Mouse (Mus musculus) CH12.LX (cell line): Measurements from ENCODE around the gene Tmem53. TPM values are rescaled to one million over a fixed set of nuclear protein-coding genes. Genes with fewer than 3 reads are reported as not detected.

Source experiments
- DNase-seq: peaks from one replicate; pipeline ENCODE4 v3.0.0-alpha.2; 2013; ENCODE audit errors: extremely low read depth
- H3K27ac ChIP-seq: 2 replicates; pipeline ENCODE4 v1.5.1; 2012; ENCODE audit warnings: low read depth, mild to moderate bottlenecking, control low read depth, moderate library complexity; ENCODE audit not compliant: insufficient read depth
- H3K27me3 ChIP-seq: replicated peaks from 2 replicates; pipeline ENCODE3; 2012; ENCODE audit warnings: inconsistent platforms
- H3K36me3 ChIP-seq, 2 experiments: replicated peaks in 1 of 2; 2 replicates each; pipeline versions ENCODE3 to v1.6.1; 2012; ENCODE audit warnings: inconsistent platforms in 1 of 2, low read length in 1 of 2, mild to moderate bottlenecking in 1 of 2, mixed read lengths in 1 of 2, moderate library complexity in 1 of 2; ENCODE audit not compliant: control insufficient read depth in 1 of 2, insufficient read depth in 1 of 2
- H3K4me1 ChIP-seq, 2 experiments: 2 replicates each; pipeline ENCODE4 v1.6.1; 2012; ENCODE audit warnings: inconsistent platforms in 1 of 2, moderate library complexity in 1 of 2; ENCODE audit not compliant: insufficient read depth in 2 of 2, control insufficient read depth in 1 of 2
- H3K4me2 ChIP-seq: 2 replicates; pipeline ENCODE4 v1.6.1; 2012; ENCODE audit warnings: low read depth, mild to moderate bottlenecking, control low read depth; ENCODE audit not compliant: poor library complexity, insufficient read depth, severe bottlenecking
- H3K4me3 ChIP-seq, 3 experiments: fragments of 150-350 bp in 1 of 3; sonication (generic) in 1 of 3; replicated peaks in 1 of 3; 2 replicates each; pipeline versions ENCODE3 to v1.5.1; 2011 to 2012; ENCODE audit warnings: low read depth in 2 of 3, low read length in 2 of 3, mild to moderate bottlenecking in 2 of 3, moderate library complexity in 2 of 3, control low read depth in 1 of 3, improper control_type of control experiment in 1 of 3, inconsistent platforms in 1 of 3, mixed read lengths in 1 of 3; ENCODE audit not compliant: poor library complexity in 1 of 3
- H3K79me2 ChIP-seq: replicated peaks from 2 replicates; pipeline ENCODE4 v1.6.1; 2012; ENCODE audit warnings: mild to moderate bottlenecking, moderate library complexity; ENCODE audit not compliant: control insufficient read depth, poor library complexity, insufficient read depth, severe bottlenecking; ENCODE audit errors: extremely low read depth
- H3K9ac ChIP-seq: 2 replicates; pipeline ENCODE4 v1.6.1; 2012; ENCODE audit warnings: low read depth, mild to moderate bottlenecking, control low read depth, moderate library complexity; ENCODE audit not compliant: insufficient read depth
- H3K9me3 ChIP-seq: replicated peaks from 2 replicates; pipeline ENCODE3; 2012; ENCODE audit warnings: low read length, inconsistent platforms, mixed read lengths
- CHD1 ChIP-seq: IDR thresholded peaks from 2 replicates; pipeline ENCODE4 v1.6.1; 2012; ENCODE audit warnings: low read depth, low read length, improper control_type of control experiment, inconsistent platforms
- CHD2 ChIP-seq: IDR thresholded peaks from 2 replicates; pipeline ENCODE4 v1.6.1; 2011; ENCODE audit warnings: low read length, improper control_type of control experiment
- CTCF ChIP-seq, 2 experiments: IDR thresholded peaks in 1 of 2; conservative IDR thresholded peaks in 1 of 2; 2 replicates each; pipeline ENCODE4 v1.5.1; 2011 to 2012; ENCODE audit warnings: low read depth in 2 of 2, low read length in 2 of 2, improper control_type of control experiment in 1 of 2, inconsistent platforms in 1 of 2, mild to moderate bottlenecking in 1 of 2, moderate library complexity in 1 of 2
- E2F4 ChIP-seq: IDR thresholded peaks from 2 replicates; pipeline ENCODE4 v1.6.1; 2011; ENCODE audit warnings: low read depth, low read length, improper control_type of control experiment; ENCODE audit not compliant: insufficient replicate concordance
- ELF1 ChIP-seq: IDR thresholded peaks from 2 replicates; pipeline ENCODE4 v1.6.1; 2014; ENCODE audit warnings: low read depth, mild to moderate bottlenecking, inconsistent platforms, low read length, improper control_type of control experiment
- EP300 ChIP-seq: IDR thresholded peaks from 2 replicates; pipeline ENCODE4 v1.6.1; 2011; ENCODE audit warnings: low read length, improper control_type of control experiment
- GABPA ChIP-seq: IDR thresholded peaks from 2 replicates; pipeline ENCODE4 v1.6.1; 2012; ENCODE audit warnings: low read depth, low read length, improper control_type of control experiment, inconsistent platforms; ENCODE audit not compliant: insufficient replicate concordance
- HCFC1 ChIP-seq: IDR thresholded peaks from 2 replicates; pipeline ENCODE4 v1.6.1; 2012; ENCODE audit warnings: low read depth, mild to moderate bottlenecking, inconsistent platforms, low read length, improper control_type of control experiment
- IRF4 ChIP-seq: IDR thresholded peaks from 2 replicates; pipeline ENCODE4 v1.6.1; 2014; ENCODE audit warnings: low read depth, mild to moderate bottlenecking, inconsistent platforms, low read length, improper control_type of control experiment
- JUN ChIP-seq: IDR thresholded peaks from 2 replicates; pipeline ENCODE4 v1.6.1; 2011; ENCODE audit warnings: low read depth, mild to moderate bottlenecking, low read length, improper control_type of control experiment, moderate library complexity; ENCODE audit not compliant: insufficient read depth
- JUND ChIP-seq: conservative IDR thresholded peaks from 2 replicates; pipeline ENCODE4 v1.6.1; 2011; ENCODE audit warnings: low read depth, low read length, improper control_type of control experiment
- KAT2A ChIP-seq: IDR thresholded peaks from 2 replicates; pipeline ENCODE4 v1.6.1; 2012; ENCODE audit warnings: low read length, improper control_type of control experiment, inconsistent platforms; ENCODE audit not compliant: insufficient replicate concordance
- MAFK ChIP-seq: IDR thresholded peaks from 2 replicates; pipeline ENCODE4 v1.6.1; 2011; ENCODE audit warnings: low read length, improper control_type of control experiment; ENCODE audit not compliant: insufficient replicate concordance
- MAX ChIP-seq: IDR thresholded peaks from 2 replicates; pipeline ENCODE4 v1.6.1; 2011; ENCODE audit warnings: low read length, improper control_type of control experiment
- MAZ ChIP-seq: IDR thresholded peaks from 2 replicates; pipeline ENCODE4 v1.6.1; 2012; ENCODE audit warnings: low read depth, mild to moderate bottlenecking, inconsistent platforms, low read length, improper control_type of control experiment, moderate library complexity
- MEF2A ChIP-seq: IDR thresholded peaks from 2 replicates; pipeline ENCODE4 v1.6.1; 2014; ENCODE audit warnings: low read depth, mild to moderate bottlenecking, inconsistent platforms, low read length, improper control_type of control experiment, borderline replicate concordance
- MXI1 ChIP-seq: IDR thresholded peaks from 2 replicates; pipeline ENCODE4 v1.6.1; 2011; ENCODE audit warnings: mild to moderate bottlenecking, low read depth, low read length, improper control_type of control experiment
- MYC ChIP-seq: IDR thresholded peaks from 2 replicates; pipeline ENCODE4 v1.6.1; 2011; ENCODE audit warnings: low read depth, mild to moderate bottlenecking, improper control_type of control experiment, low read length
- NELFE ChIP-seq: IDR thresholded peaks from 2 replicates; pipeline ENCODE4 v1.6.1; 2011; ENCODE audit warnings: low read depth, low read length, improper control_type of control experiment
- POLR2A ChIP-seq: IDR thresholded peaks from 2 replicates; pipeline ENCODE4 v1.6.1; 2011; ENCODE audit warnings: low read depth, mild to moderate bottlenecking, improper control_type of control experiment, low read length
- POLR2AphosphoS2 ChIP-seq: IDR thresholded peaks from 2 replicates; pipeline ENCODE4 v1.6.1; 2011; ENCODE audit warnings: low read depth, low read length, improper control_type of control experiment
- SMC3 ChIP-seq: IDR thresholded peaks from 2 replicates; pipeline ENCODE4 v1.6.1; 2011; ENCODE audit warnings: low read depth, low read length, improper control_type of control experiment
- TBP ChIP-seq: conservative IDR thresholded peaks from 2 replicates; pipeline ENCODE4 v1.6.1; 2011; ENCODE audit warnings: low read depth, low read length, improper control_type of control experiment
- TCF12 ChIP-seq: IDR thresholded peaks from 2 replicates; pipeline ENCODE4 v1.6.1; 2014; ENCODE audit warnings: low read depth, mild to moderate bottlenecking, inconsistent platforms, low read length, improper control_type of control experiment
- USF1 ChIP-seq: IDR thresholded peaks from 2 replicates; pipeline ENCODE4 v1.6.1; 2014; ENCODE audit warnings: low read depth, mild to moderate bottlenecking, inconsistent platforms, low read length, improper control_type of control experiment
- USF2 ChIP-seq: conservative IDR thresholded peaks from 2 replicates; pipeline ENCODE4 v1.6.1; 2011; ENCODE audit warnings: low read depth, low read length, improper control_type of control experiment
- ZC3H11A ChIP-seq: IDR thresholded peaks from 2 replicates; pipeline ENCODE4 v1.6.1; 2012; ENCODE audit warnings: low read depth, mild to moderate bottlenecking, inconsistent platforms, low read length, improper control_type of control experiment
- ZMIZ1 ChIP-seq: IDR thresholded peaks from 2 replicates; pipeline ENCODE4 v1.6.1; 2012; ENCODE audit warnings: low read depth, mild to moderate bottlenecking, inconsistent platforms, low read length, improper control_type of control experiment
- ZNF384 ChIP-seq: IDR thresholded peaks from 2 replicates; pipeline ENCODE4 v1.6.1; 2012; ENCODE audit warnings: low read depth, low read length, improper control_type of control experiment, inconsistent platforms
- dilution Hi-C: fragments of 300-500 bp; cut with MboI; formaldehyde crosslinking; loops from 2 replicates; pipeline ENCODE4 v1.14.3; 2020; ENCODE audit warnings: low sequenced_read_pairs; ENCODE audit not compliant: extremely low pct_unique_long_range_greater_than_20kb, extremely low pct_ligation_motif_present
- in situ Hi-C: fragments of 300-500 bp; cut with MboI; formaldehyde crosslinking; loops from 3 replicates; pipeline ENCODE4 v1.14.3; 2019; ENCODE audit warnings: low sequenced_read_pairs, low pct_ligation_motif_present, low pct_unique_long_range_greater_than_20kb, mixed read lengths
- polyA plus RNA-seq: library from polyadenylated mRNA; unstranded; fragments of >175 nt; gene quantifications from 2 replicates; pipeline ENCODE4 v1.2.1, GENCODE M21; 2012; ENCODE audit warnings: low read depth; ENCODE audit not compliant: insufficient read length
- total RNA-seq, 2 experiments: library from RNA; depleted of rRNA; stranded (reverse); fragments of 300-350 nt in 1 of 2; fragments of >200 nt in 1 of 2; gene quantifications; 2 replicates each; pipeline ENCODE4 v1.2.3; 2012 to 2014

Gene Tmem53
- total and polyA plus RNA-seq, 3 experiments: 1.1 to 1.4 (median 1.2) TPM

DNA sequence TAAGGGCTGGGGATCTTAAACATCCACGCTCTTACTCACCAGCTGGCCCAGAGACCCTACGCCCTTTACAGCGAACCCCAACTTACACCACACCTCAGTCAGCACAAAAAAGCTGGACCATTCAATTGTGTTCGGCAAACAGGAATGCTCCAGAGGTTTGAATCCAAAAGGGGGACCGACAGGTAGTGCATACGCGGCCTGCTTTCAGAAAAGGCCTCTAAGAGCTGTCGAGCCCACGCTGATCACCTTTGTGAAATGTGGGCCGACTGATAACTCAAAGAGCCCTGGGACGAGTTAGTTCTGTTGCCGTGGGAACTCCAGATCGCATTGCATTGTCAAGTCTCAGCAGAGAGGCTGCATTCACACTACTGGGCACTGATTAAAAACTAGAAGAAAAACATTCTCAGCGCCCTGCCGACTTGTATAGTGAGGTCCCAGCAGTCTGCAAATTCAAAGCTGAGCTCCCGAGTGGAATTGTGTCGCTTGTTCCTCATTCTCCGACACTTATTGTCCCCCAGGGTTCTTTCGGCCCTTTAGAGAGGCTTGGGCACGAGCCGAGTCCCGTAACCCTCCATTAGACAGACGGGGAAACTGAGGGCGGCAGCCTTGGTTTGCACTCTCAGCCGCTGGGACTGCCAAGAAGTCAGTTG is 36.7 kb downstream of the Tmem53 start:
- DNase-seq: peak; percentile 31

DNA sequence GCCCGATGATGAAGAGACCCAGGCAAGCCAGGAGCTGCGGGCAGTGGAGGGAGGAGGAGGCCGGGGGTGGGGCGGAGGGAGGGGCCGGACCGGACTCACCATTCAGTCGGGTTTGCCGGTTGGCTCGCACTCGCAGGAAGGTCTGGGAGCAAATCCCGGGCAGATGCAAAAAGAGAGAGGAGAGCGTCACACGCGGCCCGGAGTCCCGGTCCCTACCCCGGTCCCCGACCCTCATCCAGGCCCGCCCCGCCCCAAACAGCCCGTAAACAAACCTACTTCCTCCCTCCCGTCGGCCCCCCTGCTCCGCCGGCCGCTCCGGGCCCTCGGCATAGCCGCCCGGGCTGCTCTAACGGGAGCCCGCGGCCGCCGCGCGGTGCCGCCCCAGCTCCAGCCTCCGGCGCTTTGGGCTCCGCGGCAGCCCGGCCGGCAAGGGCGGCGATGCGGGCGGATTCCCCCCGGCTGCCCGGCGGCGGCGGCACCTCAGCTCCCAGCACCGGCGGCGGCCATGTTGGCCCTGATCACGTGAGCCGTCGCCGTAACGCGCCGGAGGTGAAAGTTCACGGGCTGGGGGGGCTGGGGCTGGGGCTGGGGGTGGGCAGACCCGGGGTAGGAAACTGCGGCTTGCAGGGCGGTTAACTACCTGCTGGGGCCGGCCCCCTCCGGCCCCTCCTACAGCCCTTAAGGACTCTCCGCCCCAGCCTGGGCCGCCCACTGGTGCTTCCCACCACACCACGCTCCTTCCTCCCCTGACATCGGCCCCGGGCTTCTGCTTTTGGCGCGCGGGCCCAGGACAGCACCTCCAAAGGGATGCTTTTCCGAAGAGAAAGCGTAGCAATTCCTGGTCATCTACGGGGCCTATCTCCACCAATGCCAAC is 37.4 kb downstream of the Tmem53 start:
- H3K27ac ChIP-seq: peak overlapping the region; percentile 58
- H3K36me3 ChIP-seq: peaks cover 34 to 39% of the 10 kb centered on the region in 2 experiments
- in situ Hi-C loops (no loop called here), dilution Hi-C loops (no loop called here)
- DNase-seq: peak; percentile 89
- no peaks in the 10 kb centered on the region for H3K27me3 ChIP-seq
- H3K79me2 ChIP-seq: peaks cover 4% of the 10 kb centered on the region
- peaks cover 2 to 39% of the 10 kb centered on the region in 2 experiments; a peak in 3 of 4 replicates for H3K4me1 ChIP-seq
- no peaks in the 10 kb centered on the region for H3K9me3 ChIP-seq
- peak overlapping the region; percentile 72 for H3K9ac ChIP-seq
- peak overlapping the region; percentile 45 for H3K4me2 ChIP-seq
- peak overlapping the region; percentile 66 to 82 (median 66) for H3K4me3 ChIP-seq
- TF ChIP-seq JUND (no peak), NELFE (peak; percentile 78), MAX (0 out of 2 replicates have a peak, but pooled peaks have one; percentile 21), TBP (peak; percentile 65), HCFC1 (peak; percentile 70), SMC3 (no peak), MYC (no peak), USF2 (peak; percentile 41; the same call in 1 of the 2 replicates), POLR2AphosphoS2 (no peak), E2F4 (no peak), GABPA (no peak), MEF2A (0 out of 2 replicates have a peak, but pooled peaks have one; percentile 41), EP300 (no peak), ZNF384 (no peak), CHD2 (peak; percentile 57), MAZ (peak; percentile 64), MAFK (no peak), KAT2A (peak; percentile 82; the same call in 1 of the 2 replicates), CTCF (conservative IDR thresholded peaks at IDR 0.05 in 1 of 2, IDR thresholded peaks at IDR 0.05 in 1 of 2; ENCODE audit: low read depth in 2 of 2, low read length in 2 of 2) (no peak), JUN (no peak), MXI1 (peak; percentile 14; the same call in 1 of the 2 replicates), USF1 (peak; percentile 87), CHD1 (no peak), ZMIZ1 (peak; percentile 30), POLR2A (peak; percentile 83), TCF12 (peak; percentile 59; the same call in 1 of the 2 replicates), IRF4 (no peak), ELF1 (peak; percentile 17; the same call in 1 of the 2 replicates)

More for the DNA sequence above, 36.7 kb downstream of the Tmem53 start:
- peak overlapping the region; percentile 22 for H3K4me2 ChIP-seq
- no peak overlapping the region for H3K27ac ChIP-seq
- dilution Hi-C loops (no loop called here), in situ Hi-C loops (no loop called here)
- peak overlapping the region; percentile 72 for H3K9ac ChIP-seq
- H3K9me3 ChIP-seq: no peaks in the 10 kb centered on the region
- TF ChIP-seq ZC3H11A (no peak), MXI1 (no peak), USF1 (no peak)
- peaks cover 4% of the 10 kb centered on the region for H3K79me2 ChIP-seq
- peak overlapping the region; percentile 66 to 82 (median 66) for H3K4me3 ChIP-seq
- H3K27me3 ChIP-seq: no peaks in the 10 kb centered on the region
- peaks cover 40 to 46% of the 10 kb centered on the region in 2 experiments for H3K36me3 ChIP-seq
- H3K4me1 ChIP-seq: peaks cover 2 to 39% of the 10 kb centered on the region in 2 experiments; a peak in 3 of 4 replicates
